Mouse (Mus musculus): ENCODE data around the gene Mnd1.

- TF ChIP-seq CTCF (IDR thresholded peaks at IDR 0.05; ENCODE audit: low read depth): no peak
- TF ChIP-seq EP300 (IDR thresholded peaks at IDR 0.05; ENCODE audit: low read depth): no peak
Measured at GRCm38 (mm10) chr3:84038981-84039645, 116.5 kb downstream of the Mnd1 start.
